Mouse (Mus musculus): Measurements from ENCODE around the gene Gm2000. TPM values are rescaled to one million over a fixed set of nuclear protein-coding genes. Genes with fewer than 3 reads are reported as not detected.
"Not testable (repeated sequence)": the region's sequence is repeated elsewhere in the genome, so short reads cannot be mapped to it uniquely, and the experiment has no call there.

Gene Gm2000
- 100 to 1,000 TPM; 338 to 346 TPM for total RNA-seq (2021)
- long read RNA-seq, experiment 1, transcript Gm2000-201 (1 exons, 445 nt) = major isoform, 100 of 100 reads
- long read RNA-seq, experiment 1, partial matches to known transcripts = 0 of 100 reads
- long read RNA-seq, experiment 1, other reads (novel, unspliced or antisense) = 0 of 100 reads
- long read RNA-seq, experiment 2, transcript Gm2000-201 (1 exons, 445 nt) = major isoform, 62 of 62 reads
- long read RNA-seq, experiment 2, partial matches to known transcripts = 0 of 62 reads
- long read RNA-seq, experiment 2, other reads (novel, unspliced or antisense) = 0 of 62 reads

GRCm38 (mm10) chr1:156365740-156366139 is at the start of gene Gm2000:
TSS of gene Gm2000 (plus strand) at chr1:156366040.
- no peak for DNase-seq

GRCm38 (mm10) chr1:156323126-156323525 is 42.7 kb upstream of the Gm2000 start:
- no peak for DNase-seq

GRCm38 (mm10) chr1:156340847-156341246 is 25.0 kb upstream of the Gm2000 start:
- no peak for DNase-seq

- DNase-seq = no peak
Observed at GRCm38 (mm10) chr1:156344433-156344832, 21.4 kb upstream of the Gm2000 start.

- DNase-seq = no peak
Observed at GRCm38 (mm10) chr1:156345633-156346032, 20.2 kb upstream of the Gm2000 start.

GRCm38 (mm10) chr1:156349031-156349430 is 16.8 kb upstream of the Gm2000 start:
- DNase-seq = no peak

- DNase-seq = no peak
Observed at GRCm38 (mm10) chr1:156350441-156350840, 15.4 kb upstream of the Gm2000 start.

- no peak for DNase-seq
Observed at GRCm38 (mm10) chr1:156352466-156352865, 13.4 kb upstream of the Gm2000 start.

- DNase-seq = no peak
Observed at GRCm38 (mm10) chr1:156381217-156381616, 15.4 kb downstream of the Gm2000 start.

GRCm38 (mm10) chr1:156386232-156386631 is 20.4 kb downstream of the Gm2000 start:
- DNase-seq = no peak

GRCm38 (mm10) chr1:156386880-156387279 is 21.0 kb downstream of the Gm2000 start:
- DNase-seq = no peak

GRCm38 (mm10) chr1:156393148-156393547 is 27.3 kb downstream of the Gm2000 start:
- no peak for DNase-seq

- DNase-seq = not testable (repeated sequence)
Observed at GRCm38 (mm10) chr1:156400159-156400558, 34.3 kb downstream of the Gm2000 start.

- DNase-seq = no peak
Observed at GRCm38 (mm10) chr1:156402491-156402890, 36.7 kb downstream of the Gm2000 start.

- DNase-seq = no peak
Observed at GRCm38 (mm10) chr1:156403251-156403650, 37.4 kb downstream of the Gm2000 start.

- peak; percentile 9 for DNase-seq
Observed at GRCm38 (mm10) chr1:156408004-156408403, 42.2 kb downstream of the Gm2000 start.

- DNase-seq = peak; percentile 16
Observed at GRCm38 (mm10) chr1:156408521-156408920, 42.7 kb downstream of the Gm2000 start.

Other genes starting within 250 kb of the Gm2000 start
- not detected for gene Fam163a, start 161.0 kb upstream of the Gm2000 start, total RNA-seq (2021)
- not detected for gene Tdrd5, start 62.4 kb upstream of the Gm2000 start, total RNA-seq (2021)
- not detected for gene Nphs2, start 55.3 kb upstream of the Gm2000 start, total RNA-seq (2021)
- not detected for gene Axdnd1, start 55.1 kb downstream of the Gm2000 start, total RNA-seq (2021)
- 1 to 10 TPM; 6.5 TPM for gene Soat1, start 108.3 kb downstream of the Gm2000 start, total RNA-seq (2021)
- gene Gm10031, start 158.0 kb downstream of the Gm2000 start, total RNA-seq (2021) = 10 to 100 TPM; 37.0 to 40.9 TPM
- gene Abl2, start 192.7 kb downstream of the Gm2000 start, total RNA-seq (2021) = 10 to 100 TPM; 15.6 to 17.3 TPM

Measured in gastrocnemius, postnatal 25 days (tissue).